Mouse (Mus musculus): ENCODE measurements around the gene Rab4a. TPM values are rescaled to one million over a fixed set of nuclear protein-coding genes. Genes with fewer than 3 reads are reported as not detected.

Rab4a gene
- polyA plus RNA-seq, 1 experiment from 2014 or later = 36.3 TPM

GRCm38 (mm10) chr8:123844341-123844740 is 38.6 kb downstream of the Rab4a start:
- no peak overlapping the region for H3K4me3 ChIP-seq (ENCODE audit: low read depth, low read length)
- H3K36me3 ChIP-seq (replicated peaks; ENCODE audit: insufficient read depth, low read length) = no peaks in the 10 kb centered on the region
- H3K27ac ChIP-seq (ENCODE audit: low read depth) = no peak overlapping the region
- no peaks in the 10 kb centered on the region for H3K27me3 ChIP-seq (ENCODE audit: insufficient read depth, low read length)
- no peaks in the 10 kb centered on the region for H3K4me1 ChIP-seq (ENCODE audit: insufficient read depth)
- no peak overlapping the region for H3K4me2 ChIP-seq (ENCODE audit: low read depth, low read length)
- 76% methylated on average over 7 of the region's 7 CpGs for WGBS (ENCODE audit: insufficient replicate concordance)
- no peak overlapping the region for H3K9ac ChIP-seq (replicated peaks)
- ATAC-seq = no peak
- H3K9me3 ChIP-seq (ENCODE audit: low read length) = no peaks in the 10 kb centered on the region
- DNase-seq = no peak
- TF ChIP-seq CTCF (IDR thresholded peaks at IDR 0.05; ENCODE audit: low read depth) (no peak), EP300 (IDR thresholded peaks at IDR 0.05; ENCODE audit: low read depth) (no peak)

- Histone ChIP-seq H3K4me3 (ENCODE audit: low read depth, low read length) (no peak overlapping the region), H3K9me3 (ENCODE audit: low read length) (no peaks in the 10 kb centered on the region), H3K4me2 (ENCODE audit: low read depth, low read length) (no peak overlapping the region), H3K36me3 (replicated peaks; ENCODE audit: insufficient read depth, low read length) (no peaks in the 10 kb centered on the region), H3K27me3 (ENCODE audit: insufficient read depth, low read length) (no peaks in the 10 kb centered on the region), H3K4me1 (ENCODE audit: insufficient read depth) (no peaks in the 10 kb centered on the region), H3K9ac (replicated peaks) (no peak overlapping the region), H3K27ac (ENCODE audit: low read depth) (no peak overlapping the region)
- ATAC-seq (no peak), DNase-seq (no peak)
- WGBS (ENCODE audit: insufficient replicate concordance) = 38% methylated on average over 13 of the region's 13 CpGs
- TF ChIP-seq EP300 (IDR thresholded peaks at IDR 0.05; ENCODE audit: low read depth) (no peak), CTCF (IDR thresholded peaks at IDR 0.05; ENCODE audit: low read depth) (no peak)
Observed at GRCm38 (mm10) chr8:123845114-123845513, 39.3 kb downstream of the Rab4a start.

- no peak overlapping the region for H3K27ac ChIP-seq (ENCODE audit: low read depth)
Observed at GRCm38 (mm10) chr8:123845991-123846390, 40.2 kb downstream of the Rab4a start.

DNA sequence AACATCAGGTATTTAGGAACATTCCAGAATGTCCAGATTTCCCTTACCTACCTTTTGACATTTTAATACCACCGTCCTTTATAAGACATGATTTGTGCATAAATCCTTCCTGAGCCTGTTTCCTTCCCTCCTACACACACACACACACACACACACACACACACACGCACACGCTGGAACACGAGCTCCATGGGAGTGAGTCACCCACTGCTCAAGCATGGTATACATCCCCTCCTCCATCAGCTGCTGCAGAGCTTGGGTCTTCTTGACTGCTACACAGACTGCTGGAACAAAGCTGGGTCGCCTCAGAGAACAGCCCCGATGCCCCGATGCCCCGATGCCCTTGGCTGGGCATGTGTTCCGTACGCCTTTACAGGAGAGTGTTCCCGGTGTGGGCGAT is 40.7 kb downstream of the Rab4a start:
- no peak for TF ChIP-seq EP300 (IDR thresholded peaks at IDR 0.05; ENCODE audit: low read depth)
- TF ChIP-seq CTCF (IDR thresholded peaks at IDR 0.05; ENCODE audit: low read depth) = no peak
- no peaks in the 10 kb centered on the region for H3K4me1 ChIP-seq (ENCODE audit: insufficient read depth)
- no peaks in the 10 kb centered on the region for H3K36me3 ChIP-seq (replicated peaks; ENCODE audit: insufficient read depth, low read length)
- H3K9ac ChIP-seq (replicated peaks) = no peak overlapping the region
- WGBS (ENCODE audit: insufficient replicate concordance) = 88% methylated on average over 12 of the region's 12 CpGs
- DNase-seq (no peak), ATAC-seq (no peak)
- no peak overlapping the region for H3K27ac ChIP-seq (ENCODE audit: low read depth)
- no peaks in the 10 kb centered on the region for H3K27me3 ChIP-seq (ENCODE audit: insufficient read depth, low read length)
- no peak overlapping the region for H3K4me3 ChIP-seq (ENCODE audit: low read depth, low read length)
- no peak overlapping the region for H3K4me2 ChIP-seq (ENCODE audit: low read depth, low read length)
- H3K9me3 ChIP-seq (ENCODE audit: low read length) = no peaks in the 10 kb centered on the region

More at GRCm38 (mm10) chr8:123845991-123846390, 40.2 kb downstream of the Rab4a start:
- no peaks in the 10 kb centered on the region for H3K4me1 ChIP-seq (ENCODE audit: insufficient read depth)
- 86% methylated on average over 10 of the region's 10 CpGs for WGBS (ENCODE audit: insufficient replicate concordance)
- H3K4me2 ChIP-seq (ENCODE audit: low read depth, low read length) = no peak overlapping the region
- TF ChIP-seq CTCF (IDR thresholded peaks at IDR 0.05; ENCODE audit: low read depth) (no peak), EP300 (IDR thresholded peaks at IDR 0.05; ENCODE audit: low read depth) (no peak)
- ATAC-seq (no peak), DNase-seq (no peak)
- no peaks in the 10 kb centered on the region for H3K36me3 ChIP-seq (replicated peaks; ENCODE audit: insufficient read depth, low read length)
- H3K9me3 ChIP-seq (ENCODE audit: low read length) = no peaks in the 10 kb centered on the region
- no peak overlapping the region for H3K9ac ChIP-seq (replicated peaks)
- no peak overlapping the region for H3K4me3 ChIP-seq (ENCODE audit: low read depth, low read length)
- no peaks in the 10 kb centered on the region for H3K27me3 ChIP-seq (ENCODE audit: insufficient read depth, low read length)

DNA sequence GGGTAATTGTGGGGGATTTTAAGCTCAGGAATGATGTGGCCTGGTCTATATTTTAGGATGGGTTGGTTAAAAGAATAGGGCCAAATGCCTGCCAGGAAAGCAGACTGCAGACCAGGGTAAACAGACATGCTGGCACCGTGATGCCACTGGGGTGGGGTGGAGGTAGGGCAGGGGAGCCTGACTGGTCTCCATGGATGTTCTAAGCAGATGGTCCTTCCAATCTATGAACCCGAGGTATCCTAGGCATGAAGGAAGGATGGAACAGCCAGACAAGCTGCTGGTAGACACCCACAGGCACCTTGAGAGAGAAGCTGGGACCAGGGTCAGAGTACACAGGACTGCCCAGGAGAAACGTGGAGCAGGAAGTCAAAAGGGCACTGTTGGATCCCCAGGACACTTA is 41.8 kb downstream of the Rab4a start:
- Histone ChIP-seq H3K4me2 (ENCODE audit: low read depth, low read length) (no peak overlapping the region), H3K9me3 (ENCODE audit: low read length) (no peaks in the 10 kb centered on the region), H3K9ac (replicated peaks) (no peak overlapping the region), H3K27me3 (ENCODE audit: insufficient read depth, low read length) (no peaks in the 10 kb centered on the region), H3K4me1 (ENCODE audit: insufficient read depth) (no peaks in the 10 kb centered on the region), H3K4me3 (ENCODE audit: low read depth, low read length) (no peak overlapping the region), H3K36me3 (replicated peaks; ENCODE audit: insufficient read depth, low read length) (no peaks in the 10 kb centered on the region), H3K27ac (ENCODE audit: low read depth) (no peak overlapping the region)
- no peak for TF ChIP-seq CTCF (IDR thresholded peaks at IDR 0.05; ENCODE audit: low read depth)
- TF ChIP-seq EP300 (IDR thresholded peaks at IDR 0.05; ENCODE audit: low read depth) = no peak
- ATAC-seq = no peak
- DNase-seq = no peak
- 62% methylated on average over 3 of the region's 3 CpGs for WGBS (ENCODE audit: insufficient replicate concordance)

- H3K4me3 ChIP-seq (ENCODE audit: low read depth, low read length) = no peak overlapping the region
Observed at GRCm38 (mm10) chr8:123849352-123849751, 43.6 kb downstream of the Rab4a start.

GRCm38 (mm10) chr8:123851590-123851989 is 45.8 kb downstream of the Rab4a start:
- H3K4me2 ChIP-seq (ENCODE audit: low read depth, low read length) = no peak overlapping the region
- no peak overlapping the region for H3K27ac ChIP-seq (ENCODE audit: low read depth)
- no peaks in the 10 kb centered on the region for H3K9me3 ChIP-seq (ENCODE audit: low read length)
- no peaks in the 10 kb centered on the region for H3K27me3 ChIP-seq (ENCODE audit: insufficient read depth, low read length)
- 69% methylated on average over 5 of the region's 5 CpGs for WGBS (ENCODE audit: insufficient replicate concordance)
- TF ChIP-seq EP300 (IDR thresholded peaks at IDR 0.05; ENCODE audit: low read depth) (no peak), CTCF (IDR thresholded peaks at IDR 0.05; ENCODE audit: low read depth) (no peak)
- no peak overlapping the region for H3K9ac ChIP-seq (replicated peaks)
- ATAC-seq (no peak), DNase-seq (no peak)
- no peaks in the 10 kb centered on the region for H3K36me3 ChIP-seq (replicated peaks; ENCODE audit: insufficient read depth, low read length)
- no peaks in the 10 kb centered on the region for H3K4me1 ChIP-seq (ENCODE audit: insufficient read depth)
- H3K4me3 ChIP-seq (ENCODE audit: low read depth, low read length) = no peak overlapping the region

More at GRCm38 (mm10) chr8:123849352-123849751, 43.6 kb downstream of the Rab4a start:
- no peak overlapping the region for H3K9ac ChIP-seq (replicated peaks)
- no peaks in the 10 kb centered on the region for H3K9me3 ChIP-seq (ENCODE audit: low read length)
- WGBS (ENCODE audit: insufficient replicate concordance) = 86% methylated on average over 4 of the region's 4 CpGs
- no peak for TF ChIP-seq EP300 (IDR thresholded peaks at IDR 0.05; ENCODE audit: low read depth)
- TF ChIP-seq CTCF (IDR thresholded peaks at IDR 0.05; ENCODE audit: low read depth) = no peak
- H3K4me1 ChIP-seq (ENCODE audit: insufficient read depth) = no peaks in the 10 kb centered on the region
- H3K36me3 ChIP-seq (replicated peaks; ENCODE audit: insufficient read depth, low read length) = no peaks in the 10 kb centered on the region
- DNase-seq (no peak), ATAC-seq (no peak)
- H3K27ac ChIP-seq (ENCODE audit: low read depth) = no peak overlapping the region
- no peak overlapping the region for H3K4me2 ChIP-seq (ENCODE audit: low read depth, low read length)
- no peaks in the 10 kb centered on the region for H3K27me3 ChIP-seq (ENCODE audit: insufficient read depth, low read length)
